Mouse (Mus musculus) megakaryocyte-erythroid progenitor cell, adult 5 weeks (primary cell): ENCODE results near the gene Dcp1b. TPM values are rescaled to one million over a fixed set of nuclear protein-coding genes. Genes with fewer than 3 reads are reported as not detected.

ENCODE experiments used
- polyA plus RNA-seq: library from polyadenylated mRNA; stranded (reverse); fragments of >175 nt; gene quantifications from 2 replicates; pipeline ENCODE4 v1.2.3, GENCODE M21; 2012

Dcp1b gene
- polyA plus RNA-seq, result 19.3 and 22.9 TPM in 2 replicates

GRCm38 (mm10) chr6:119175078-119175853, at the start of gene Dcp1b:
Dcp1b (plus strand) TSS chr6:119175253.

GRCm38 (mm10) chr6:119196382-119197305, 21.6 kb downstream of the Dcp1b start, which contains the start of gene Cacna1c:
Cacna1c (minus strand) TSS chr6:119196418.

GRCm38 (mm10) chr6:119236241-119236640, 61.2 kb downstream of the Dcp1b start, which contains the start of gene Cacna2d4:
Cacna2d4 (plus strand) TSS chr6:119236526.

Other genes starting within 250 kb of the Dcp1b start
- gene Cacna1c, start 21.2 kb downstream of the Dcp1b start, polyA plus RNA-seq, result 0.02 and 0.03 TPM in 2 replicates
- gene Cacna2d4, start 61.3 kb downstream of the Dcp1b start, polyA plus RNA-seq, result 0.01 and 0.18 TPM in 2 replicates
- gene Lrtm2, start 155.5 kb downstream of the Dcp1b start, polyA plus RNA-seq, result 0.05 and 0.39 TPM in 2 replicates
- gene Adipor2, start 242.5 kb downstream of the Dcp1b start, polyA plus RNA-seq, result 14.7 and 15.9 TPM in 2 replicates